In genomic region chr13:91809476-91809875, GRCm38 (mm10) we compare ENCODE assay signal across 11 mouse cellular contexts. TPM values are rescaled to one million over a fixed set of nuclear protein-coding genes. Genes with fewer than 3 reads are reported as not detected.
DNase-seq lines count a peak whose midpoint lies in the region; ATAC-seq lines count a peak whose summit lies in the region.
"Had no signal": no experiment of that assay in that cellular context is flagged by ENCODE, and none has a peak within 500 bp of the region (broad histone marks: within the 10 kb centered on the region; RNA-seq: fewer than 3 reads in every experiment).

No protein-coding gene starts in this region.

- peaks cover 14% of the 10 kb centered on the region for H3K36me3 ChIP-seq in hindbrain, embryonic 14.5 days (replicated peaks; ENCODE audit: control insufficient read depth, insufficient read depth)
- H3K36me3 ChIP-seq in hindbrain, embryonic 16.5 days (ENCODE audit: control insufficient read depth, insufficient read depth, low read length) = peaks cover 12% of the 10 kb centered on the region
- peaks cover 14% of the 10 kb centered on the region for H3K36me3 ChIP-seq in midbrain, embryonic 14.5 days (ENCODE audit: control insufficient read depth, insufficient read depth, low read length)
- peaks cover 16% of the 10 kb centered on the region for H3K36me3 ChIP-seq in midbrain, embryonic 10.5 days

- H3K4me3 ChIP-seq in hindbrain, embryonic 14.5 days (replicated peaks; ENCODE audit: low read length) = no peak overlapping the region
- no peak overlapping the region for H3K4me3 ChIP-seq in hindbrain, embryonic 16.5 days (ENCODE audit: low read length)
- H3K4me3 ChIP-seq in midbrain, embryonic 14.5 days (replicated peaks; ENCODE audit: low read depth, low read length) = no peak overlapping the region
- no peak overlapping the region for H3K4me3 ChIP-seq in midbrain, embryonic 10.5 days
- H3K4me3 ChIP-seq: neural tube, embryonic 13.5 days had no signal

- H3K27me3 ChIP-seq in hindbrain, embryonic 14.5 days (ENCODE audit: control insufficient read depth, insufficient read depth, low read length) = no peaks in the 10 kb centered on the region
- H3K27me3 ChIP-seq in hindbrain, embryonic 16.5 days (replicated peaks; ENCODE audit: control insufficient read depth, insufficient read depth, low read length) = no peaks in the 10 kb centered on the region
- H3K27me3 ChIP-seq in midbrain, embryonic 14.5 days (ENCODE audit: control insufficient read depth, insufficient read depth, low read length) = no peaks in the 10 kb centered on the region
- no peaks in the 10 kb centered on the region for H3K27me3 ChIP-seq in midbrain, embryonic 10.5 days (ENCODE audit: low read depth, poor library complexity, severe bottlenecking)
- H3K27me3 ChIP-seq: neural tube, embryonic 13.5 days had no signal

- H3K27ac ChIP-seq in hindbrain, embryonic 14.5 days = no peak overlapping the region
- no peak overlapping the region for H3K27ac ChIP-seq in hindbrain, embryonic 16.5 days (ENCODE audit: low read depth, low read length)
- no peak overlapping the region for H3K27ac ChIP-seq in midbrain, embryonic 14.5 days (replicated peaks; ENCODE audit: low read depth, low read length)
- no peak overlapping the region for H3K27ac ChIP-seq in midbrain, embryonic 10.5 days (replicated peaks)
- H3K27ac ChIP-seq: neural tube, embryonic 13.5 days had no signal

- 49% methylated on average over 2 of the region's 2 CpGs for WGBS in hindbrain, embryonic 14.5 days
- 34% methylated on average over 2 of the region's 2 CpGs for WGBS in hindbrain, embryonic 16.5 days
- 43% methylated on average over 2 of the region's 2 CpGs for WGBS in midbrain, embryonic 14.5 days
- WGBS in midbrain, embryonic 10.5 days = 43% methylated on average over 2 of the region's 2 CpGs

- peaks cover 10% of the 10 kb centered on the region; the same call in 1 of the 2 replicates for H3K9me3 ChIP-seq in hindbrain, embryonic 14.5 days (ENCODE audit: control insufficient read depth, low read length)
- H3K9me3 ChIP-seq in hindbrain, embryonic 16.5 days (ENCODE audit: control insufficient read depth, low read length) = peaks cover 6% of the 10 kb centered on the region; the same call in 1 of the 2 replicates
- H3K9me3 ChIP-seq in midbrain, embryonic 14.5 days (ENCODE audit: control insufficient read depth, low read length) = no peaks in the 10 kb centered on the region
- H3K9me3 ChIP-seq in midbrain, embryonic 10.5 days (replicated peaks) = peaks cover 5% of the 10 kb centered on the region

- H3K9ac ChIP-seq in hindbrain, embryonic 14.5 days = no peak overlapping the region
- no peak overlapping the region for H3K9ac ChIP-seq in hindbrain, embryonic 16.5 days (ENCODE audit: low read depth, low read length)
- H3K9ac ChIP-seq in midbrain, embryonic 14.5 days (replicated peaks; ENCODE audit: low read length) = no peak overlapping the region
- H3K9ac ChIP-seq: neural tube, embryonic 13.5 days had no signal

- DNase-seq in hindbrain, embryonic 14.5 days (ENCODE audit: low spot score) = peak; percentile 77
- peak; percentile 76 for DNase-seq in midbrain, embryonic 14.5 days
- DNase-seq in midbrain, embryonic 10.5 days (ENCODE audit: low spot score) = no peak
- peak; percentile 38 for DNase-seq in retina, postnatal 1 day
- no peak for DNase-seq in thymus, postnatal 25 days
- DNase-seq in urinary bladder, adult 2 months (ENCODE audit: low spot score) = no peak
- DNase-seq: cerebellum, postnatal 25 days; lung, adult 2 months had no signal

- H3K4me1 ChIP-seq in hindbrain, embryonic 14.5 days (replicated peaks; ENCODE audit: control insufficient read depth, insufficient read depth, low read length) = peaks cover 11% of the 10 kb centered on the region; the same call in 1 of the 2 replicates
- H3K4me1 ChIP-seq in hindbrain, embryonic 16.5 days (ENCODE audit: control insufficient read depth, insufficient read depth, low read depth, low read length) = peaks cover 10% of the 10 kb centered on the region
- H3K4me1 ChIP-seq in midbrain, embryonic 14.5 days (ENCODE audit: control insufficient read depth, insufficient read depth, low read length) = peaks cover 11% of the 10 kb centered on the region; the same call in 1 of the 2 replicates
- peaks cover 13% of the 10 kb centered on the region for H3K4me1 ChIP-seq in midbrain, embryonic 10.5 days

- no peak for ATAC-seq in hindbrain, embryonic 14.5 days (ENCODE audit: low FRiP score)
- no peak for ATAC-seq in hindbrain, embryonic 16.5 days
- ATAC-seq in midbrain, embryonic 14.5 days (ENCODE audit: low FRiP score, low TSS enrichment) = no peak
- peak; percentile 6 for ATAC-seq in activated CD4-positive, CD25-positive, alpha-beta regulatory T cell, adult 4 months

- no peak overlapping the region for H3K4me2 ChIP-seq in hindbrain, embryonic 14.5 days (replicated peaks)
- no peak overlapping the region for H3K4me2 ChIP-seq in hindbrain, embryonic 16.5 days (ENCODE audit: low read length)
- no peak overlapping the region for H3K4me2 ChIP-seq in midbrain, embryonic 14.5 days (ENCODE audit: low read length)
- H3K4me2 ChIP-seq: neural tube, embryonic 13.5 days had no signal

RNA-seq across cellular contexts. Expression of gene Zcchc9, which starts 2.0 kb away (rescaled TPM):
- polyA plus RNA-seq in hindbrain, embryonic 14.5 days (2014; fragmentation: Nextera tagmentation; extraction: Ambion mirVana) = 12.2 and 15.1 TPM in 2 replicates
- 15.8 and 18.1 TPM in 2 replicates for polyA plus RNA-seq in hindbrain, embryonic 16.5 days (2015; fragmentation: Nextera tagmentation; extraction: Ambion mirVana)
- 14.7 and 14.9 TPM in 2 replicates for polyA plus RNA-seq in midbrain, embryonic 14.5 days (2014; fragmentation: Nextera tagmentation; extraction: Ambion mirVana)
- polyA plus RNA-seq in midbrain, embryonic 10.5 days (2016; fragmentation: Nextera tagmentation; extraction: Ambion mirVana) = 28.8 and 31.1 TPM in 2 replicates
- polyA plus RNA-seq in activated CD4-positive, CD25-positive, alpha-beta regulatory T cell, adult 4 months (2017; shearing (Covaris generic)) = 10 to 100 TPM; 46.0 to 46.9 TPM
- polyA plus RNA-seq in urinary bladder, adult 2 months (2012; rRNA removed) = 26.4 and 28.3 TPM in 2 replicates

Comparison
In these comparisons a context has a peak if more than half of its experiments do, and no peak if none do; other contexts are left out.
1. DNase-seq: peak in hindbrain, embryonic 14.5 days (single experiment), midbrain, embryonic 14.5 days (single experiment) and retina, postnatal 1 day (single experiment); none in midbrain, embryonic 10.5 days (single experiment), thymus, postnatal 25 days (single experiment) and urinary bladder, adult 2 months (single experiment).